Mouse (Mus musculus) heart, embryonic 12.5 days (tissue): ENCODE measurements around the gene Hipk4. TPM values are rescaled to one million over a fixed set of nuclear protein-coding genes. Genes with fewer than 3 reads are reported as not detected.

ENCODE experiments used
- ATAC-seq: fragments of 200-750 bp; cut with Nextera tagmentation; 2 replicates; pipeline ENCODE4 v1.8.0; 2017; ENCODE audit warnings: moderate TSS enrichment, moderate library complexity; ENCODE audit not compliant: insufficient number of reproducible peaks, low FRiP score
- H3K27ac ChIP-seq: fragments of 300-500 bp; sonication (generic); 2 replicates; pipeline ENCODE4 v1.5.1; 2016; ENCODE audit warnings: mild to moderate bottlenecking, moderate library complexity; ENCODE audit not compliant: poor library complexity, severe bottlenecking
- H3K27me3 ChIP-seq: fragments of 300-500 bp; sonication (generic); replicated peaks from 2 replicates; pipeline ENCODE4 v1.6.1; 2016; ENCODE audit warnings: mild to moderate bottlenecking, moderate library complexity
- H3K36me3 ChIP-seq: fragments of 300-500 bp; sonication (generic); 2 replicates; pipeline ENCODE4 v1.6.1; 2016; ENCODE audit warnings: mild to moderate bottlenecking, moderate library complexity
- H3K4me1 ChIP-seq: fragments of 300-500 bp; sonication (generic); replicated peaks from 2 replicates; pipeline ENCODE4 v1.6.1; 2016; ENCODE audit warnings: mild to moderate bottlenecking
- H3K4me2 ChIP-seq: fragments of 300-500 bp; sonication (generic); 2 replicates; pipeline ENCODE4 v1.6.1; 2016; ENCODE audit warnings: mild to moderate bottlenecking, moderate library complexity
- H3K4me3 ChIP-seq: fragments of 300-500 bp; sonication (generic); 2 replicates; pipeline ENCODE4 v1.5.1; 2016; ENCODE audit warnings: mild to moderate bottlenecking
- H3K9ac ChIP-seq: fragments of 300-500 bp; sonication (generic); 2 replicates; pipeline ENCODE4 v1.6.1; 2016; ENCODE audit warnings: mild to moderate bottlenecking, moderate library complexity
- H3K9me3 ChIP-seq: fragments of 300-500 bp; sonication (generic); replicated peaks from 2 replicates; pipeline ENCODE4 v1.6.1; 2016; ENCODE audit warnings: mild to moderate bottlenecking, moderate library complexity
- WGBS: fragments of 180-500 bp; shearing (Covaris S2); methylation state at CpG from one replicate; pipeline ENCODE4 v1.1.7; 2016; 5-methylcytosine and 5-hydroxymethylcytosine counted together
- polyA plus RNA-seq: library from polyadenylated mRNA; unstranded; fragments of >200 nt; fragmentation: Nextera tagmentation; extraction: Ambion mirVana; gene quantifications from 2 replicates; pipeline ENCODE4 v1.2.1, GENCODE M21; 2016

The Hipk4 gene
- polyA plus RNA-seq, 1 experiment from 2014 or later: 0.31 TPM

- no peak overlapping the region for H3K4me2 ChIP-seq
- H3K27ac ChIP-seq: no peak overlapping the region
- H3K4me1 ChIP-seq: peaks cover 20% of the 10 kb centered on the region
- H3K9me3 ChIP-seq: no peaks in the 10 kb centered on the region
- no peaks in the 10 kb centered on the region for H3K27me3 ChIP-seq
- H3K4me3 ChIP-seq: no peak overlapping the region
- H3K36me3 ChIP-seq: peaks cover 21% of the 10 kb centered on the region
- peak; percentile 65 for ATAC-seq
- no peak overlapping the region for H3K9ac ChIP-seq
- 22% methylated on average over 10 of the region's 10 CpGs for WGBS
These were observed 3.2 kb downstream of the Hipk4 start for GRCm38 (mm10) chr7:27526039-27526827.

GRCm38 (mm10) chr7:27529070-27529469 lies 6.0 kb downstream of the Hipk4 start:
- peaks cover 45% of the 10 kb centered on the region for H3K36me3 ChIP-seq
- no peaks in the 10 kb centered on the region for H3K27me3 ChIP-seq
- H3K4me2 ChIP-seq: no peak overlapping the region
- WGBS: 75% methylated on average over 21 of the region's 21 CpGs
- H3K9ac ChIP-seq: no peak overlapping the region
- no peak for ATAC-seq
- H3K4me1 ChIP-seq: peaks cover 13% of the 10 kb centered on the region
- no peak overlapping the region for H3K27ac ChIP-seq
- H3K4me3 ChIP-seq: no peak overlapping the region
- no peaks in the 10 kb centered on the region for H3K9me3 ChIP-seq

DNA sequence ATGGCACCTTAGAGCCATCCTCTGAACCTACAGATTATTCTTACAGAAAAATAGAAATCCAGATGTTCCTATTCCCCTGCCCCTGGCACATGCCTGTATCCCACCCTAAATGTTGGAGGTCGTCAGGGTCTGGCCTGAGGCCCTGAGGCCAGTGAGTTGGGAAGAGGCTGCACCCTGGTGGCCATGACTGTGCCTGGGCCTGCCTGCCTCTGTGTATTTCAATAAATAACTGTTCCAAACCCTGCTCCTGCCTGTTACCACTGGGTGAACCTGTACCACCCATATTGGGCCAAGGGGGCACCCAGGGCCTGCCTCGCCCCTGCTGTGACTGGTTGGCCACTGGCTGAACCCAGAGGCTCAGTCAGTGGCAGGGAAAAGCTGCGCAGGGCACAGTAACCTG lies 7.9 kb downstream of the Hipk4 start:
- H3K36me3 ChIP-seq: peaks cover 62% of the 10 kb centered on the region
- H3K27ac ChIP-seq: no peak overlapping the region
- no peaks in the 10 kb centered on the region for H3K9me3 ChIP-seq
- no peak overlapping the region for H3K4me3 ChIP-seq
- H3K4me1 ChIP-seq: peaks cover 4% of the 10 kb centered on the region
- no peak for ATAC-seq
- WGBS: 71% methylated on average over 3 of the region's 3 CpGs
- no peak overlapping the region for H3K9ac ChIP-seq
- H3K27me3 ChIP-seq: no peaks in the 10 kb centered on the region
- no peak overlapping the region for H3K4me2 ChIP-seq

GRCm38 (mm10) chr7:27531707-27532106 lies 8.6 kb downstream of the Hipk4 start:
- Histone ChIP-seq H3K36me3 (peaks cover 69% of the 10 kb centered on the region), H3K9me3 (no peaks in the 10 kb centered on the region), H3K4me2 (no peak overlapping the region), H3K9ac (no peak overlapping the region), H3K4me1 (no peaks in the 10 kb centered on the region), H3K27ac (no peak overlapping the region), H3K4me3 (no peak overlapping the region), H3K27me3 (no peaks in the 10 kb centered on the region)
- WGBS: 91% methylated on average over 10 of the region's 10 CpGs
- no peak for ATAC-seq

DNA sequence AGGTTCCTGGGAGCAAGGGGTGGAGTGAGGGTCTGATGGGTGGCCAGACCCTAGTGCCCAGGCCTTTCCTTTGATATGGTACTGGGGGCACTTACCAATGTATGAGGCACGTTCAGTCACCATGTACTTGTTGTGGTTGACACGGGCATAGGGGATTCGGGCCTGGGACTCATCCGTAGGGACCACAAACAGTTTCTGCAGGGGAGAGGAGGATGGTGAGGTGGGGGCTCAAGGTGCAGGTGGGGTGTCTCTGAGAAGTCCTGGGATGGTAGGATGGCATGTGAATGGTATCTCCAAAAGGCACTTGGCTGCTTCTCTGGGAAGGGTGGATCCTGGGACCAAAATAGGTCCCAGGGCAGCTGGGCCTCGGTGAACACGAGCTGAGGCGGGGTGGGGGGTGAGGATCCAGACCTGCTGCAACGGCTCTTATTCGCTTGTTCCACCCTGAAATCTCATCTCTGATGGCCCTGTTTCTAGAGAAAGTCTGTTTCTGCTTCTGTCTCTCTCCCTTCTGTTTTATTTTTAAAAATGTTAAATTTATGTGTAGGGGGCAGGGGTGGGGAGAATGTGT lies 9.5 kb downstream of the Hipk4 start:
- H3K9me3 ChIP-seq: no peaks in the 10 kb centered on the region
- no peak overlapping the region for H3K27ac ChIP-seq
- ATAC-seq: no peak
- no peak overlapping the region for H3K4me3 ChIP-seq
- no peak overlapping the region for H3K4me2 ChIP-seq
- no peak overlapping the region for H3K9ac ChIP-seq
- peaks cover 76% of the 10 kb centered on the region for H3K36me3 ChIP-seq
- 77% methylated on average over 9 of the region's 9 CpGs for WGBS
- H3K27me3 ChIP-seq: no peaks in the 10 kb centered on the region
- H3K4me1 ChIP-seq: no peaks in the 10 kb centered on the region

DNA sequence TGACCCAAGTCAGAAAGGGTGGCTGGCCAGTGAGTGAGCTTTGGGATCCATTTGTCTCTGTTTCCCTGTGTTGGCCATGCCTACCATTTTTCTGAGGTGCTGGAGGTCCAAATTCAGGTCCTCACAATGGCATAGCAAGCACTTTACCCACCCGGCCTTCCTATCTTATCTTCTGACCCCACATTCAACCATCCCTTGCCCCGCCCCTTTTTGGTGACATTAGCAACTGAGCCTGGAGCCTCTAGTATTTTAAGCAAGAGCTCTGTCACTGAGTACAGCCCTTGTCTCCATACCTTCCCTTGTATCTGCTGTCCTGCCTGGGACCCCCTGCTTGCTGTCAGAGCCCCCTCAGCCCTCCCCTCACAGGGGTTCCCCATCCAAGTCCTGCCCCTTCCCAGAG lies 12.3 kb downstream of the Hipk4 start:
- 43% methylated on average over 2 of the region's 2 CpGs for WGBS
- Histone ChIP-seq H3K27me3 (no peaks in the 10 kb centered on the region), H3K9me3 (no peaks in the 10 kb centered on the region), H3K36me3 (peaks cover 77% of the 10 kb centered on the region), H3K27ac (no peak overlapping the region), H3K4me1 (no peaks in the 10 kb centered on the region), H3K4me3 (no peak overlapping the region), H3K9ac (no peak overlapping the region), H3K4me2 (no peak overlapping the region)
- peak; percentile 54; the same call in 1 of the 2 replicates for ATAC-seq

DNA sequence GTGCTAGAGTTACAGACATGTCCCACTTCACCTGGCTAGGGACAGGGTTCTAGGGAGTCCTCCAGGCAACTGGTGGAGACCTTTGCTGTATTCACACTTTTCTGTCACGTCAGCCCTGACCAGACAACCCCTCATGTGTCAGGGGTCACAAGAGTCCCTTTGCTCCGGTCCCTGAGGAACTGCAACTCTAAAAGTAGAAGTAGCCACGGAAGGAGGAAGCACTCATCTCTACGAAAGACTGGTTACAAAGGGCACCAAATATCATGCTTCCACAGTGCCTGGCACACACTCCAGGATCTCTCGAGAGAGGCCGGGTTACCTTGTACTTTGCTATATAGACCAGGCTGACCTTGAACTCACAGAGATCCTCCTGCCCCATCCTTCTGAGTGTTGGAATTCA lies 13.6 kb downstream of the Hipk4 start:
- no peak overlapping the region for H3K4me3 ChIP-seq
- no peak overlapping the region for H3K9ac ChIP-seq
- 89% methylated on average over 6 of the region's 6 CpGs for WGBS
- ATAC-seq: no peak
- H3K36me3 ChIP-seq: peaks cover 64% of the 10 kb centered on the region
- H3K27ac ChIP-seq: no peak overlapping the region
- no peaks in the 10 kb centered on the region for H3K9me3 ChIP-seq
- no peaks in the 10 kb centered on the region for H3K27me3 ChIP-seq
- peaks cover 5% of the 10 kb centered on the region; the same call in 1 of the 2 replicates for H3K4me1 ChIP-seq
- H3K4me2 ChIP-seq: no peak overlapping the region

GRCm38 (mm10) chr7:27537998-27538397 lies 14.9 kb downstream of the Hipk4 start:
- Histone ChIP-seq H3K27ac (no peak overlapping the region), H3K9ac (no peak overlapping the region), H3K4me2 (no peak overlapping the region), H3K36me3 (peaks cover 53% of the 10 kb centered on the region), H3K4me3 (no peak overlapping the region), H3K27me3 (no peaks in the 10 kb centered on the region), H3K9me3 (no peaks in the 10 kb centered on the region), H3K4me1 (peaks cover 13% of the 10 kb centered on the region)
- 85% methylated on average over 8 of the region's 8 CpGs for WGBS
- ATAC-seq: no peak

DNA sequence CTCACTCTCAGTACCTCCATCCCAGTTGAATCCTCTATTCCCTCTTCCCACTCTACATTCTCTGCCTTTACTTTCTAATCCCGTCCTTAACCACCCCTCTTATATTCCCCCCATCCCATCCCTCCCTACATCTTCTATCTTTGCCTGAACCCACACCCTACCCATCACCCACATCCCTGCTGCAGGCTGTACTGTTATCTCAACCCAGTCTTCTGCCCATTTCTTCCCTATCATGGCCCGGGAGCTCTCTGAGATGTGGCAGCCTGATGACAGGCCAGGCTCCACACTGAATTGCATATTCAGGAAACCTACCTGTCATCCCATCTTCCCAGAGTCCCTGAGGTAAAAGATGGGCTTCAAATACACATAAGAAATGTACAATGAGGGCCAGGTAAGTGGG lies 15.7 kb downstream of the Hipk4 start:
- Histone ChIP-seq H3K27ac (no peak overlapping the region), H3K4me1 (peaks cover 13% of the 10 kb centered on the region), H3K4me3 (no peak overlapping the region), H3K9me3 (no peaks in the 10 kb centered on the region), H3K9ac (no peak overlapping the region), H3K4me2 (no peak overlapping the region), H3K27me3 (no peaks in the 10 kb centered on the region), H3K36me3 (peaks cover 45% of the 10 kb centered on the region)
- no peak for ATAC-seq
- 72% methylated on average over 2 of the region's 2 CpGs for WGBS

DNA sequence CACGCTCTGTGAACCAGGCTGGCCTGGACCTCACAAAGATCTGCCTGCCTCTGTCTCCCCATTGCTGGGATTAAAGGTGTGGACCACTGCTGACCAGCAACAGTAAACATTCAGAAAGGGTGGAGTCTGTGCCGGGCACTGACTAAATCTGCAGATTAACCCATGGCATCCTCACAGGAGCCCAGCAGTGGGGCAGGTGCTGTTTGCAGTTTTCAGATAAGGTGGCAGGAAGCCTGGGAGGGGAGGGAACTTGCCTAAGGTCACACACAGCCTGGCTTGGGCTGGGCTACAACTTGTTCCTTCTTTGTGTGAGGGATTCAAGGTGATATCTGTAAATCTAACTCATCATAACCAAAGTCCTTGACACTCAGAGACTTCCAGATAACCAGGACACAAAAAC lies 17.5 kb downstream of the Hipk4 start:
- peak; percentile 33; the same call in 1 of the 2 replicates for ATAC-seq
- H3K27me3 ChIP-seq: no peaks in the 10 kb centered on the region
- H3K4me2 ChIP-seq: no peak overlapping the region
- H3K4me3 ChIP-seq: no peak overlapping the region
- H3K4me1 ChIP-seq: peaks cover 20% of the 10 kb centered on the region
- 66% methylated on average over 2 of the region's 2 CpGs for WGBS
- H3K36me3 ChIP-seq: peaks cover 32% of the 10 kb centered on the region
- H3K9ac ChIP-seq: no peak overlapping the region
- H3K27ac ChIP-seq: no peak overlapping the region
- H3K9me3 ChIP-seq: no peaks in the 10 kb centered on the region

DNA sequence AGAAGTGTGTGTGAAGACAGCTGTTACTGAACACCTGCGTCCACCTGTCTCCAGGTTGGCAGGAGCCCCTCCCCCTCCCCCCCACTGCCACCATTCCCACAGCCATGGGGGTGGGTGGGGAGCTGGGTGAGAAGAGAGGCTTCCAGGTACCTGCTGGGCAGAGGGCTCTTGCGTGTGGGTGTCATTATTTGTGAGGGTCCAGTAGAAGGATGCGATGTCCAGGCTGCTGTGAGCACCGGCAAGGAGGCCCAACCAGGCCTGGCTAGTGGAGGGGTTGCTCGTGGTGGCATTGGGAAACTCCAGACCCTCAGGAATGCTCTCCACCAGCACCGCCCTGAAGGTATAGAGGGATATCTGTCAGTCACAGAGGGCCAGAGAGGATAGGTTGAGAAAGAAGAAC lies 17.9 kb downstream of the Hipk4 start:
- Histone ChIP-seq H3K36me3 (peaks cover 28% of the 10 kb centered on the region), H3K27me3 (no peaks in the 10 kb centered on the region), H3K4me3 (no peak overlapping the region), H3K9ac (no peak overlapping the region), H3K4me2 (no peak overlapping the region), H3K27ac (no peak overlapping the region), H3K4me1 (peaks cover 20% of the 10 kb centered on the region), H3K9me3 (no peaks in the 10 kb centered on the region)
- no peak for ATAC-seq
- WGBS: 85% methylated on average over 6 of the region's 6 CpGs
